Mouse (Mus musculus): ENCODE measurements around the gene 1600014C10Rik. TPM values are rescaled to one million over a fixed set of nuclear protein-coding genes. Genes with fewer than 3 reads are reported as not detected.

The 1600014C10Rik gene
- polyA plus RNA-seq, 1 experiment from 2014 or later, result 18.5 TPM

- Histone ChIP-seq H3K27me3 (ENCODE audit: insufficient read depth, low read length) (no peaks in the 10 kb centered on the region), H3K9ac (ENCODE audit: low read depth, low read length) (no peak overlapping the region), H3K9me3 (replicated peaks; ENCODE audit: low read length) (no peaks in the 10 kb centered on the region), H3K4me1 (replicated peaks; ENCODE audit: insufficient read depth, low read length) (no peaks in the 10 kb centered on the region), H3K4me2 (ENCODE audit: low read length) (no peak overlapping the region), H3K4me3 (replicated peaks; ENCODE audit: low read depth, low read length) (no peak overlapping the region), H3K36me3 (ENCODE audit: insufficient read depth, low read length) (no peaks in the 10 kb centered on the region), H3K27ac (no peak overlapping the region)
- TF ChIP-seq CTCF (IDR thresholded peaks at IDR 0.05; ENCODE audit: low read depth), result no peak
- WGBS, result 87% methylated on average over 3 of the region's 3 CpGs
- DNase-seq (ENCODE audit: low spot score), result no peak
- no peak for ATAC-seq (replicated peaks; ENCODE audit: low FRiP score, low read depth)
Measured at GRCm38 (mm10) chr7:38152571-38152970, 30.4 kb upstream of the 1600014C10Rik start.

- Histone ChIP-seq H3K36me3 (ENCODE audit: insufficient read depth, low read length) (no peaks in the 10 kb centered on the region), H3K4me1 (replicated peaks; ENCODE audit: insufficient read depth, low read length) (no peaks in the 10 kb centered on the region), H3K9me3 (replicated peaks; ENCODE audit: low read length) (no peaks in the 10 kb centered on the region), H3K27ac (no peak overlapping the region), H3K9ac (ENCODE audit: low read depth, low read length) (no peak overlapping the region), H3K27me3 (ENCODE audit: insufficient read depth, low read length) (no peaks in the 10 kb centered on the region), H3K4me3 (replicated peaks; ENCODE audit: low read depth, low read length) (no peak overlapping the region), H3K4me2 (ENCODE audit: low read length) (no peak overlapping the region)
- TF ChIP-seq CTCF (IDR thresholded peaks at IDR 0.05; ENCODE audit: low read depth), result no peak
- whole genome bisulfite sequencing, result 77% methylated on average over 5 of the region's 5 CpGs
- no peak for DNase-seq (ENCODE audit: low spot score)
- no peak for ATAC-seq (replicated peaks; ENCODE audit: low FRiP score, low read depth)
Measured at GRCm38 (mm10) chr7:38155829-38156228, 27.2 kb upstream of the 1600014C10Rik start.

GRCm38 (mm10) chr7:38158764-38159458, 24.1 kb upstream of the 1600014C10Rik start:
- no peak for ATAC-seq (replicated peaks; ENCODE audit: low FRiP score, low read depth)

DNA sequence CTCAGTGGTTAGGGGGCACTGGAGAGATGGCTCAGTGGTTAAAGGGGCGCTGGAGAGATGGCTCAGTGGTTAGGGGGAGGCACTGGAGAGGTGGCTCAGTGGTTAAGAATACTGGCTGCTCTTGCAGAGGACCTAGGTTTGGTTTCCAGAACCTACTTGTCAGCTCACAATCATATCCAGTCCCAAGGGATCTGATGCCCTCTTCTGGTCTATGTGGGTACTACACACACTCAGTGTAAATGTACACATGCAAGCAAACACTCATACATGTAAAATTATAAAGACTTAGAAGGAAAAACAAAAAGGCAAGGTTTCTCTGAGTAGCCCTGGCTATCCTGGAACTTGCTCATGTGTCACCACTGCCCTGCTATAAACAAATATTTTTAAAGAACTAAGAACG, 21.6 kb upstream of the 1600014C10Rik start:
- Histone ChIP-seq H3K36me3 (ENCODE audit: insufficient read depth, low read length) (no peaks in the 10 kb centered on the region), H3K4me2 (ENCODE audit: low read length) (no peak overlapping the region), H3K4me1 (replicated peaks; ENCODE audit: insufficient read depth, low read length) (no peaks in the 10 kb centered on the region), H3K9ac (ENCODE audit: low read depth, low read length) (no peak overlapping the region), H3K27me3 (ENCODE audit: insufficient read depth, low read length) (no peaks in the 10 kb centered on the region), H3K9me3 (replicated peaks; ENCODE audit: low read length) (no peaks in the 10 kb centered on the region), H3K4me3 (replicated peaks; ENCODE audit: low read depth, low read length) (no peak overlapping the region), H3K27ac (no peak overlapping the region)
- no peak for DNase-seq (ENCODE audit: low spot score)
- ATAC-seq (replicated peaks; ENCODE audit: low FRiP score, low read depth), result no peak
- 93% methylated on average over 2 of the region's 2 CpGs for whole genome bisulfite sequencing
- TF ChIP-seq CTCF (IDR thresholded peaks at IDR 0.05; ENCODE audit: low read depth), result peak; percentile 36; the same call in 1 of the 2 replicates

More at GRCm38 (mm10) chr7:38158764-38159458, 24.1 kb upstream of the 1600014C10Rik start:
- 74% methylated on average over 9 of the region's 9 CpGs for WGBS
- H3K27me3 ChIP-seq (ENCODE audit: insufficient read depth, low read length), result no peaks in the 10 kb centered on the region
- DNase-seq (ENCODE audit: low spot score), result no peak
- H3K9me3 ChIP-seq (replicated peaks; ENCODE audit: low read length), result no peaks in the 10 kb centered on the region
- H3K27ac ChIP-seq, result no peak overlapping the region
- no peak for TF ChIP-seq CTCF (IDR thresholded peaks at IDR 0.05; ENCODE audit: low read depth)
- H3K36me3 ChIP-seq (ENCODE audit: insufficient read depth, low read length), result no peaks in the 10 kb centered on the region
- H3K4me1 ChIP-seq (replicated peaks; ENCODE audit: insufficient read depth, low read length), result no peaks in the 10 kb centered on the region
- no peak overlapping the region for H3K4me3 ChIP-seq (replicated peaks; ENCODE audit: low read depth, low read length)
- no peak overlapping the region for H3K9ac ChIP-seq (ENCODE audit: low read depth, low read length)
- no peak overlapping the region for H3K4me2 ChIP-seq (ENCODE audit: low read length)

- ATAC-seq (replicated peaks; ENCODE audit: low FRiP score, low read depth), result no peak
- H3K27me3 ChIP-seq (ENCODE audit: insufficient read depth, low read length), result no peaks in the 10 kb centered on the region
- H3K4me1 ChIP-seq (replicated peaks; ENCODE audit: insufficient read depth, low read length), result no peaks in the 10 kb centered on the region
- no peak overlapping the region for H3K9ac ChIP-seq (ENCODE audit: low read depth, low read length)
- H3K9me3 ChIP-seq (replicated peaks; ENCODE audit: low read length), result no peaks in the 10 kb centered on the region
- H3K27ac ChIP-seq, result no peak overlapping the region
- no peak for DNase-seq (ENCODE audit: low spot score)
- no peak overlapping the region for H3K4me2 ChIP-seq (ENCODE audit: low read length)
- no peaks in the 10 kb centered on the region for H3K36me3 ChIP-seq (ENCODE audit: insufficient read depth, low read length)
- no peak for TF ChIP-seq CTCF (IDR thresholded peaks at IDR 0.05; ENCODE audit: low read depth)
- 34% methylated on average over 9 of the region's 9 CpGs for WGBS
- no peak overlapping the region for H3K4me3 ChIP-seq (replicated peaks; ENCODE audit: low read depth, low read length)
Measured at GRCm38 (mm10) chr7:38163433-38164050, 19.5 kb upstream of the 1600014C10Rik start.

DNA sequence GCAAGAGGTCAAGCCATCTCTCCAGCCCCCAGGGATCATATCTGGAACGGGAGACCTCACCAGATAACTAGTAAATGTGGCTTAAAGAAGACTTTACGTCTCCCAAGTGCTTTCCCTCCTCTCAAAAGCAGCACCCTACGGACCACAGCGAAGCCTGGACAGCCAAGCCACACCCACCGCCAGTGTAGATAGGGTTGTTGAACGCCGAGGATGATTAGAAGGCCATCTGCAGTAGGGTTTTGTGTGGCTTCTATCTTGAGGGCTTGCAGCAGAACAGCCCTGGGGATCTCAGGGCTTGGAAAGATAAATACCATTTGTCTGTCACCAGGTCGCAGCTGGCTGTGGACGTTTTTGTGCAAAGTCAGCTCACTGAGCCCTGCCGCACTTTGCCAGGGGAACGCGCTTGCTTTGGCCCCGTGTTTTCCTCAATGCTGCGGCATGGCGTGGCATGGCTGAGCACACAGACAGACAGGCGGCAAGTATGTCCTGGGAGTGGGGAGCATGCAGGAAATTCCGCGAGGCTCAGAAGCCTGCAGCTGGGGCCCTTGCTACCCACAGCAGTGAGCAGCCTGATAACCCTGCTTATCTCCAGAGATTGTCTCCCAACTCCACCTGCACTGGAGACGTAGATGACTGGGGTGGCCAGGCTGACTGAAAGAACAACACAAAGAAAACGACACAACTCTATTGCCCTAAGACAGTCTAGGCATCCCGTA, 15.9 kb upstream of the 1600014C10Rik start:
- no peak overlapping the region for H3K4me3 ChIP-seq (replicated peaks; ENCODE audit: low read depth, low read length)
- WGBS, result 46% methylated on average over 21 of the region's 21 CpGs
- H3K9me3 ChIP-seq (replicated peaks; ENCODE audit: low read length), result no peaks in the 10 kb centered on the region
- H3K4me2 ChIP-seq (ENCODE audit: low read length), result peak overlapping the region; percentile 38; the same call in 1 of the 2 replicates
- no peaks in the 10 kb centered on the region for H3K36me3 ChIP-seq (ENCODE audit: insufficient read depth, low read length)
- no peaks in the 10 kb centered on the region for H3K27me3 ChIP-seq (ENCODE audit: insufficient read depth, low read length)
- no peak; the same call in 1 of the 2 replicates for ATAC-seq (replicated peaks; ENCODE audit: low FRiP score, low read depth)
- H3K4me1 ChIP-seq (replicated peaks; ENCODE audit: insufficient read depth, low read length), result no peaks in the 10 kb centered on the region
- no peak overlapping the region for H3K9ac ChIP-seq (ENCODE audit: low read depth, low read length)
- no peak overlapping the region for H3K27ac ChIP-seq
- no peak for TF ChIP-seq CTCF (IDR thresholded peaks at IDR 0.05; ENCODE audit: low read depth)
- DNase-seq (ENCODE audit: low spot score), result no peak

Measured in kidney, postnatal 0 days (tissue).